12 mouse cellular contexts compared by ENCODE assay signal in the genomic region with DNA sequence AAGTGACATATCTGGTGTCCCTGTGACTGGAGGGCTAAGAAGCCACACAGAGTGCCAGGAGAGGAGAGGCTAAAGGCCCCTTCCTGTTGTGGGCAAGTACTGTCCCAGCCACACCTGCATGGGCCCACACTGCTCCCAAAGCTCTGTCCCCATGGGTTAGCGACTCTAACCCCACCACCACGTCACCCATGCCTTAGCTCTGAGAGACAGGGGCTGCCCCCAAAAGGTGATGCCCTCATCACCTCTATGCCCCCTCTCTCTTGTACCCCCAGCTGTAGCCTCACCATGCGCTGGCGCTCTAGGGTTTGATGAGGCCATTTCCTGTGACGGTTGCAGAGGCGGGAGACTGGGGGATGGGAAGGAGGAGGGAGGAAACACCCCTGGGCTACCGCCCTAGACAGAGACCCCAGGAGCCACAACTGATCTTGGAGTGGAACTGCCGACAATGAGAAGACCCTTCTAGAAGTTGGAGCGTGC. TPM values are rescaled to one million over a fixed set of nuclear protein-coding genes. Genes with fewer than 3 reads are reported as not detected.
A peak's percentile ranks its signal among the peaks of the same experiment; 100 is the strongest.
DNase-seq lines count a peak whose midpoint lies in the region; ATAC-seq and TF ChIP-seq lines count a peak whose summit lies in the region.
"Had no signal": no experiment of that assay in that cellular context is flagged by ENCODE, and none has a peak within 500 bp of the region (broad histone marks: within the 10 kb centered on the region; RNA-seq: fewer than 3 reads in every experiment).

No protein-coding gene starts in this region.

- H3K27ac ChIP-seq in heart, embryonic 16.5 days (ENCODE audit: low read length) = peak overlapping the region; percentile 68
- H3K27ac ChIP-seq in MEL (ENCODE audit: control insufficient read depth, low read depth, low read length) = peak overlapping the region; percentile 99
- H3K27ac ChIP-seq in liver, embryonic 12.5 days = peak overlapping the region; percentile 72
- H3K27ac ChIP-seq: hindbrain, postnatal 0 days; left cerebral cortex, adult 2 months had no signal

- TF ChIP-seq POLR2A in MEL (IDR thresholded peaks at IDR 0.05; ENCODE audit: control insufficient read depth in 1 of 2, insufficient read depth in 1 of 2, low read depth in 1 of 2, low read length in 2 of 2, poor library complexity in 1 of 2) = peak in 1 of 2 experiments; percentile 64; a peak in 2 of 4 replicates

- H3K27me3 ChIP-seq in heart, embryonic 16.5 days (ENCODE audit: control insufficient read depth, insufficient read depth, low read length) = peaks cover 15% of the 10 kb centered on the region
- no peaks in the 10 kb centered on the region for H3K27me3 ChIP-seq in MEL (ENCODE audit: control insufficient read depth in 1 of 2, insufficient read depth in 2 of 2, low read length in 2 of 2)
- peaks cover 19% of the 10 kb centered on the region for H3K27me3 ChIP-seq in liver, embryonic 12.5 days (replicated peaks)
- H3K27me3 ChIP-seq: Patski had no signal

- intact Hi-C loops in heart, postnatal 25 days (cut with DNase I) = no loop called here

- peak overlapping the region; percentile 22; the same call in 1 of the 2 replicates for H3K9ac ChIP-seq in heart, embryonic 16.5 days (ENCODE audit: low read length)
- peak overlapping the region; percentile 97 for H3K9ac ChIP-seq in MEL (ENCODE audit: control insufficient read depth, low read depth, low read length, poor library complexity, severe bottlenecking)
- H3K9ac ChIP-seq in liver, embryonic 12.5 days = peak overlapping the region; percentile 58

- H3K79me2 ChIP-seq in MEL (ENCODE audit: control insufficient read depth, insufficient read depth, low read length, poor library complexity) = peaks cover 47% of the 10 kb centered on the region

- H3K36me3 ChIP-seq in heart, embryonic 16.5 days (ENCODE audit: control insufficient read depth, insufficient read depth) = no peaks in the 10 kb centered on the region
- peaks cover 4 to 34% of the 10 kb centered on the region in 2 experiments for H3K36me3 ChIP-seq in MEL (ENCODE audit: control insufficient read depth in 1 of 2, insufficient read depth in 2 of 2, low read length in 2 of 2)
- peaks cover 12% of the 10 kb centered on the region for H3K36me3 ChIP-seq in liver, embryonic 12.5 days

- peak overlapping the region; percentile 28 for H3K4me3 ChIP-seq in heart, embryonic 16.5 days (ENCODE audit: low read length)
- H3K4me3 ChIP-seq in MEL (ENCODE audit: control insufficient read depth in 1 of 2, insufficient read depth in 1 of 2, low read depth in 2 of 2, low read length in 2 of 2) = peak overlapping the region; percentile 76 to 86
- peak overlapping the region; percentile 38 for H3K4me3 ChIP-seq in liver, embryonic 12.5 days
- H3K4me3 ChIP-seq: left cerebral cortex, adult 2 months had no signal

- no peak for DNase-seq in heart, postnatal 25 days (ENCODE audit: low spot score)
- DNase-seq in MEL (ENCODE audit: low read depth, low spot score) = peak; percentile 89
- peak; percentile 65 to 68 for DNase-seq in spleen, postnatal 36 days (ENCODE audit: low spot score in 2 of 2)
- no peak for DNase-seq in c-Kit-positive CD71-positive TER-119-positive erythroid progenitor cells, embryonic 14.5 days (ENCODE audit: low spot score)
- no peak for DNase-seq in urinary bladder, adult 2 months (ENCODE audit: low spot score)
- no peak for DNase-seq in kidney, postnatal 36 days

- peaks cover 8% of the 10 kb centered on the region for H3K4me1 ChIP-seq in heart, embryonic 16.5 days (ENCODE audit: control insufficient read depth, insufficient read depth, low read length)
- H3K4me1 ChIP-seq in MEL (ENCODE audit: control insufficient read depth in 1 of 2, insufficient read depth in 2 of 2, low read length in 2 of 2) = peaks cover 8 to 36% of the 10 kb centered on the region in 2 experiments
- H3K4me1 ChIP-seq in liver, embryonic 12.5 days = peaks cover 79% of the 10 kb centered on the region

- 78% methylated on average over 9 of the region's 9 CpGs for WGBS in heart, embryonic 16.5 days
- WGBS in liver, embryonic 12.5 days (ENCODE audit: insufficient replicate concordance) = 8% methylated on average over 9 of the region's 9 CpGs

- ATAC-seq in heart, embryonic 16.5 days (replicated peaks; ENCODE audit: extremely low read depth, insufficient read depth, low FRiP score) = peak; percentile 30
- ATAC-seq in liver, embryonic 12.5 days = peak; percentile 53
- ATAC-seq: Patski had no signal

- TF ChIP-seq EP300 in MEL (IDR thresholded peaks at IDR 0.05; ENCODE audit: low read depth in 1 of 2, low read length in 2 of 2) = peak; percentile 63 to 90; a peak in 3 of 4 replicates

- no peak for TF ChIP-seq CTCF in MEL (IDR thresholded peaks at IDR 0.05 in 2 of 3, conservative IDR thresholded peaks at IDR 0.05 in 1 of 3; ENCODE audit: control insufficient read depth in 1 of 3, insufficient read depth in 1 of 3, low read depth in 2 of 3, low read length in 3 of 3, poor library complexity in 1 of 3, severe bottlenecking in 1 of 3)

- H3K9me3 ChIP-seq in heart, embryonic 16.5 days (replicated peaks; ENCODE audit: control insufficient read depth, low read length) = no peaks in the 10 kb centered on the region
- no peaks in the 10 kb centered on the region for H3K9me3 ChIP-seq in MEL (replicated peaks; ENCODE audit: insufficient read depth, low read length)
- no peaks in the 10 kb centered on the region for H3K9me3 ChIP-seq in liver, embryonic 12.5 days (replicated peaks)

- TF ChIP-seq RAD21 in MEL (IDR thresholded peaks at IDR 0.05; ENCODE audit: low read depth, low read length) = no peak

- peak overlapping the region; percentile 42 for H3K4me2 ChIP-seq in heart, embryonic 16.5 days (ENCODE audit: low read depth, low read length)
- peak overlapping the region; percentile 66 for H3K4me2 ChIP-seq in liver, embryonic 12.5 days

TF ChIP-seq in MEL, 35 proteins besides CTCF, POLR2A, EP300 and RAD21 (continues in another document):
- TF ChIP-seq NRF1 (IDR thresholded peaks at IDR 0.05; ENCODE audit: insufficient read depth, low read depth, low read length, poor library complexity, severe bottlenecking) (0 out of 2 replicates have a peak, but pooled peaks have one; percentile 33), POLR2AphosphoS2 (IDR thresholded peaks at IDR 0.05; ENCODE audit: low read length) (no peak; the same call in 1 of the 2 replicates), MXI1 (IDR thresholded peaks at IDR 0.05; ENCODE audit: low read depth, low read length) (no peak; the same call in 1 of the 2 replicates), GABPA (IDR thresholded peaks at IDR 0.05; ENCODE audit: low read depth, low read length) (no peak), BHLHE40 (IDR thresholded peaks at IDR 0.05; ENCODE audit: borderline replicate concordance, low read depth, low read length) (0 out of 2 replicates have a peak, but pooled peaks have one; percentile 39), TCF12 (IDR thresholded peaks at IDR 0.05; ENCODE audit: low read depth, low read length) (peak; percentile 33; the same call in 1 of the 2 replicates), ELF1 (IDR thresholded peaks at IDR 0.05; ENCODE audit: low read depth, low read length) (no peak), MYB (IDR thresholded peaks at IDR 0.05; ENCODE audit: low read depth, low read length) (peak; percentile 94), SMC3 (IDR thresholded peaks at IDR 0.05; ENCODE audit: low read depth, low read length) (no peak), USF1 (IDR thresholded peaks at IDR 0.05; ENCODE audit: low read depth, low read length) (no peak), POLR2AphosphoS5 (IDR thresholded peaks at IDR 0.05; ENCODE audit: borderline replicate concordance, low read depth, low read length) (no peak), HCFC1 (IDR thresholded peaks at IDR 0.05; ENCODE audit: low read depth, low read length) (peak; percentile 63), MAZ (IDR thresholded peaks at IDR 0.05; ENCODE audit: low read depth, low read length) (peak; percentile 84; the same call in 1 of the 2 replicates), TAL1 (IDR thresholded peaks at IDR 0.05; ENCODE audit: low read length) (no peak), MAX (IDR thresholded peaks at IDR 0.05; ENCODE audit: low read length) (peak; percentile 32)

RNA-seq across cellular contexts. Expression of gene Ptpn7, which starts 0.4 kb away (rescaled TPM):
- polyA plus RNA-seq in heart, embryonic 16.5 days (2015; fragmentation: Nextera tagmentation; extraction: Ambion mirVana) = 7.3 and 20.5 TPM in 2 replicates
- under 1 TPM; 0.44 to 0.50 TPM for total RNA-seq in heart, postnatal 25 days (2021)
- 173 and 202 TPM in 2 replicates for total RNA-seq in MEL (2012; rRNA removed)
- polyA plus RNA-seq in MEL (2012; ENCODE audit: insufficient read depth in 1 of 2, insufficient read length in 2 of 2, low read depth in 1 of 2, low replicate concordance in 2 of 2, missing spikeins in 1 of 2) = 100 to 1,000 TPM in 1 of 2 experiments, not detected in 1; 215 TPM
- polyA plus RNA-seq in liver, embryonic 12.5 days (2016; fragmentation: Nextera tagmentation; extraction: Ambion mirVana) = 24.7 and 25.9 TPM in 2 replicates
- polyA plus RNA-seq in urinary bladder, adult 2 months (2012; rRNA removed) = 2.6 and 2.7 TPM in 2 replicates

RNA-seq across cellular contexts. Expression of gene Arl8a, which starts 13.7 kb away (rescaled TPM):
- polyA plus RNA-seq in heart, embryonic 16.5 days (2015; fragmentation: Nextera tagmentation; extraction: Ambion mirVana) = 40.2 and 43.9 TPM in 2 replicates
- 10 to 100 TPM; 17.9 to 20.3 TPM for total RNA-seq in heart, postnatal 25 days (2021)
- total RNA-seq in MEL (2012; rRNA removed) = 8.0 and 9.0 TPM in 2 replicates
- polyA plus RNA-seq in MEL (2012; ENCODE audit: insufficient read depth in 1 of 2, insufficient read length in 2 of 2, low read depth in 1 of 2, low replicate concordance in 2 of 2, missing spikeins in 1 of 2) = 10 to 100 TPM in 1 of 2 experiments, not detected in 1; 47.7 TPM
- 15.5 and 15.8 TPM in 2 replicates for polyA plus RNA-seq in liver, embryonic 12.5 days (2016; fragmentation: Nextera tagmentation; extraction: Ambion mirVana)
- 115 and 118 TPM in 2 replicates for polyA plus RNA-seq in urinary bladder, adult 2 months (2012; rRNA removed)

RNA-seq across cellular contexts. Expression of gene Lgr6, which starts 27.9 kb away (rescaled TPM):
- 2.5 and 4.6 TPM in 2 replicates for polyA plus RNA-seq in heart, embryonic 16.5 days (2015; fragmentation: Nextera tagmentation; extraction: Ambion mirVana)
- total RNA-seq in heart, postnatal 25 days (2021) = 10 to 100 TPM; 14.6 to 17.5 TPM
- 0.04 and 0.07 TPM in 2 replicates for total RNA-seq in MEL (2012; rRNA removed)
- under 1 TPM in 1 of 2 experiments, not detected in 1; 0.10 TPM for polyA plus RNA-seq in MEL (2012; ENCODE audit: insufficient read depth in 1 of 2, insufficient read length in 2 of 2, low read depth in 1 of 2, low replicate concordance in 2 of 2, missing spikeins in 1 of 2)
- 0.30 and 0.36 TPM in 2 replicates for polyA plus RNA-seq in liver, embryonic 12.5 days (2016; fragmentation: Nextera tagmentation; extraction: Ambion mirVana)
- polyA plus RNA-seq in urinary bladder, adult 2 months (2012; rRNA removed) = 0.34 and 0.55 TPM in 2 replicates

RNA-seq across cellular contexts. Expression of gene Gpr37l1, which starts 34.5 kb away (rescaled TPM):
- polyA plus RNA-seq in heart, embryonic 16.5 days (2015; fragmentation: Nextera tagmentation; extraction: Ambion mirVana) = not detected in 2 replicates
- 1 to 10 TPM in 1 of 2 experiments, under 1 TPM in 1; 0.81 to 1.1 TPM for total RNA-seq in heart, postnatal 25 days (2021)
- total RNA-seq in MEL (2012; rRNA removed) = not detected in 2 replicates
- not detected for polyA plus RNA-seq in MEL (2012; ENCODE audit: insufficient read depth in 1 of 2, insufficient read length in 2 of 2, low read depth in 1 of 2, low replicate concordance in 2 of 2, missing spikeins in 1 of 2)
- polyA plus RNA-seq in liver, embryonic 12.5 days (2016; fragmentation: Nextera tagmentation; extraction: Ambion mirVana) = not detected in 2 replicates
- polyA plus RNA-seq in urinary bladder, adult 2 months (2012; rRNA removed) = 6.8 and 7.3 TPM in 2 replicates
- polyA plus RNA-seq: neural tube, embryonic 11.5 days had no signal

Comparison
In these comparisons a context has a peak if more than half of its experiments do, and no peak if none do; other contexts are left out.
1. H3K4me3 ChIP-seq: peak in every context shown above with its lines; median percentile 81 in MEL; 38 in liver, embryonic 12.5 days; 28 in heart, embryonic 16.5 days.
2. H3K9ac ChIP-seq: peak in every context shown above with its lines; median percentile 97 in MEL; 58 in liver, embryonic 12.5 days; 22 in heart, embryonic 16.5 days.
3. DNase-seq: peak in MEL (single experiment) and spleen, postnatal 36 days (2 of 2); none in heart, postnatal 25 days (single experiment), c-Kit-positive CD71-positive TER-119-positive erythroid progenitor cells, embryonic 14.5 days (single experiment), urinary bladder, adult 2 months (single experiment) and kidney, postnatal 36 days (0 of 2).
4. Peak in every context shown above with its lines, with median percentiles within 50 percentile points of each other: H3K27ac ChIP-seq.